ENCODE assay signal across 7 mouse cellular contexts in the genomic region with DNA sequence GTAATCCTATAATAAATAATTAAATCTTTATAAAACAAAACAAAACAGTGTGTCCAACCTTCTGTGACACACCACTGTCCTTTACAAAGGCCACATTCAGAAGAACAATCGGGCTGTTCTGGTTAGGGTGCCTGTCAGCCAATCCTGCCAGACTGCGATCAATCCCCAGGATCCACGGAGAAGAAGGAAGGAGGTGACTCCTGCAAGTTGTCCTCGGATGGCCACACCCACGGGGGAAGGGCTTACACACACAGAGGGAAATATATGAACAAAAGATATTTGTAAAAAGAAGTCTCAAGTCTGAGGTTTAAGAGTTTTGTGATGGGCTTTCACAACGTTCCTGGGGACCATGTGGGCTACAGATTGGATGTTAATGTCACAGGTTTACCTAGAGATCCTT. TPM values are rescaled to one million over a fixed set of nuclear protein-coding genes. Genes with fewer than 3 reads are reported as not detected.
A peak's percentile ranks its signal among the peaks of the same experiment; 100 is the strongest.
DNase-seq lines count a peak whose midpoint lies in the region; ATAC-seq and TF ChIP-seq lines count a peak whose summit lies in the region.

Zfp239 (plus strand) TSS at position 253 of the 400 bp plus-strand sequence.

- H3K36me3 ChIP-seq in lung, postnatal 0 days (ENCODE audit: insufficient read depth, low read length): no peaks in the 10 kb centered on the region
- no peaks in the 10 kb centered on the region for H3K36me3 ChIP-seq in embryonic facial prominence, embryonic 14.5 days (ENCODE audit: control insufficient read depth, insufficient read depth, low read length)
- no peaks in the 10 kb centered on the region for H3K36me3 ChIP-seq in intestine, postnatal 0 days (ENCODE audit: control insufficient read depth, insufficient read depth)
- no peaks in the 10 kb centered on the region for H3K36me3 ChIP-seq in midbrain, embryonic 12.5 days

- H3K27ac ChIP-seq in lung, postnatal 0 days (ENCODE audit: low read length): no peak within 1 kb of the TSS
- H3K27ac ChIP-seq in embryonic facial prominence, embryonic 14.5 days (replicated peaks; ENCODE audit: low read depth, low read length): no peak within 1 kb of the TSS
- H3K27ac ChIP-seq in intestine, postnatal 0 days (ENCODE audit: low read depth, low read length): no peak within 1 kb of the TSS
- no peak within 1 kb of the TSS for H3K27ac ChIP-seq in midbrain, embryonic 12.5 days (replicated peaks)

- H3K4me2 ChIP-seq in lung, postnatal 0 days (replicated peaks; ENCODE audit: low read depth, low read length): peak within 1 kb of the TSS; percentile 97
- peak within 1 kb of the TSS; percentile 90 for H3K4me2 ChIP-seq in embryonic facial prominence, embryonic 14.5 days (ENCODE audit: low read depth, low read length)
- peak within 1 kb of the TSS; percentile 89 for H3K4me2 ChIP-seq in intestine, postnatal 0 days (replicated peaks; ENCODE audit: low read depth)
- peak within 1 kb of the TSS; percentile 87 for H3K4me2 ChIP-seq in midbrain, embryonic 12.5 days (replicated peaks)

- no peak for TF ChIP-seq CTCF in lung, postnatal 0 days (IDR thresholded peaks at IDR 0.05)
- TF ChIP-seq CTCF in intestine, postnatal 0 days (IDR thresholded peaks at IDR 0.05; ENCODE audit: low read depth): no peak

- no peaks in the 10 kb centered on the region for H3K27me3 ChIP-seq in lung, postnatal 0 days (replicated peaks; ENCODE audit: insufficient read depth, low read length)
- no peaks in the 10 kb centered on the region for H3K27me3 ChIP-seq in embryonic facial prominence, embryonic 14.5 days (replicated peaks; ENCODE audit: control insufficient read depth, insufficient read depth, low read length)
- H3K27me3 ChIP-seq in intestine, postnatal 0 days (replicated peaks; ENCODE audit: control insufficient read depth, insufficient read depth, low read length): no peaks in the 10 kb centered on the region
- H3K27me3 ChIP-seq in midbrain, embryonic 12.5 days: no peaks in the 10 kb centered on the region

- no peak for TF ChIP-seq EP300 in lung, postnatal 0 days (IDR thresholded peaks at IDR 0.05)

- WGBS in lung, postnatal 0 days: 57% methylated on average over 6 of the region's 6 CpGs
- 59% methylated on average over 6 of the region's 6 CpGs for WGBS in embryonic facial prominence, embryonic 14.5 days
- WGBS in intestine, postnatal 0 days: 41% methylated on average over 6 of the region's 6 CpGs
- 68% methylated on average over 6 of the region's 6 CpGs for WGBS in midbrain, embryonic 12.5 days

- no peaks in the 10 kb centered on the region for H3K9me3 ChIP-seq in lung, postnatal 0 days (ENCODE audit: low read length)
- H3K9me3 ChIP-seq in embryonic facial prominence, embryonic 14.5 days (ENCODE audit: control insufficient read depth, low read length): no peaks in the 10 kb centered on the region
- no peaks in the 10 kb centered on the region for H3K9me3 ChIP-seq in intestine, postnatal 0 days (ENCODE audit: control insufficient read depth)
- H3K9me3 ChIP-seq in midbrain, embryonic 12.5 days: no peaks in the 10 kb centered on the region

- H3K9ac ChIP-seq in lung, postnatal 0 days (replicated peaks; ENCODE audit: low read depth): no peak within 1 kb of the TSS
- H3K9ac ChIP-seq in embryonic facial prominence, embryonic 14.5 days (ENCODE audit: low read depth, low read length): peak within 1 kb of the TSS; percentile 75
- no peak within 1 kb of the TSS for H3K9ac ChIP-seq in intestine, postnatal 0 days (ENCODE audit: low read depth, low read length)
- H3K9ac ChIP-seq in midbrain, embryonic 12.5 days (replicated peaks): peak within 1 kb of the TSS; percentile 71

- ATAC-seq in lung, postnatal 0 days: no peak
- ATAC-seq in embryonic facial prominence, embryonic 14.5 days (ENCODE audit: low read depth): no peak
- peak; percentile 32; the same call in 1 of the 2 replicates for ATAC-seq in intestine, postnatal 0 days
- ATAC-seq in midbrain, embryonic 12.5 days (ENCODE audit: low FRiP score, low read depth): no peak

- H3K4me1 ChIP-seq in lung, postnatal 0 days (ENCODE audit: insufficient read depth, low read depth, low read length): peaks cover 6% of the 10 kb centered on the region; the same call in 1 of the 2 replicates
- no peaks in the 10 kb centered on the region for H3K4me1 ChIP-seq in embryonic facial prominence, embryonic 14.5 days (ENCODE audit: control insufficient read depth, insufficient read depth, low read length)
- H3K4me1 ChIP-seq in intestine, postnatal 0 days (replicated peaks; ENCODE audit: control insufficient read depth, insufficient read depth, low read length): no peaks in the 10 kb centered on the region
- H3K4me1 ChIP-seq in midbrain, embryonic 12.5 days: peaks cover 6% of the 10 kb centered on the region; the same call in 1 of the 2 replicates

- no peak for DNase-seq in lung, postnatal 0 days (ENCODE audit: low spot score)
- DNase-seq in lung, postnatal 10 days: no peak
- no peak for DNase-seq in embryonic facial prominence, embryonic 14.5 days (ENCODE audit: low spot score)
- no peak for DNase-seq in right cerebral cortex, adult 18-20 months
- no peak for DNase-seq in cerebellum, postnatal 10 days

- peak within 1 kb of the TSS; percentile 55 for H3K4me3 ChIP-seq in lung, postnatal 0 days (ENCODE audit: low read depth, low read length)
- peak within 1 kb of the TSS; percentile 81 for H3K4me3 ChIP-seq in embryonic facial prominence, embryonic 14.5 days (ENCODE audit: low read depth, low read length)
- H3K4me3 ChIP-seq in intestine, postnatal 0 days (ENCODE audit: low read depth, low read length): peak within 1 kb of the TSS; percentile 60
- H3K4me3 ChIP-seq in midbrain, embryonic 12.5 days: peak within 1 kb of the TSS; percentile 82

RNA-seq across cellular contexts. Expression of gene Zfp239, which starts in this region (rescaled TPM):
- polyA plus RNA-seq in lung, postnatal 0 days (2015; fragmentation: Nextera tagmentation; extraction: Ambion mirVana): 0.97 and 1.3 TPM in 2 replicates
- 6.1 and 7.9 TPM in 2 replicates for polyA plus RNA-seq in embryonic facial prominence, embryonic 14.5 days (2014; fragmentation: Nextera tagmentation; extraction: Ambion mirVana)
- polyA plus RNA-seq in intestine, postnatal 0 days (2015; fragmentation: Nextera tagmentation; extraction: Ambion mirVana): 2.9 and 3.1 TPM in 2 replicates
- polyA plus RNA-seq in midbrain, embryonic 12.5 days (2016; fragmentation: Nextera tagmentation; extraction: Ambion mirVana): 11.4 and 12.7 TPM in 2 replicates

Comparison
In these comparisons a context has a peak if more than half of its experiments do, and no peak if none do; other contexts are left out.
1. H3K9ac ChIP-seq: peak in embryonic facial prominence, embryonic 14.5 days (single experiment) and midbrain, embryonic 12.5 days (single experiment); none in lung, postnatal 0 days (single experiment) and intestine, postnatal 0 days (single experiment).
2. Peak in every context shown above with its lines, with median percentiles within 50 percentile points of each other: H3K4me2 ChIP-seq and H3K4me3 ChIP-seq.